Mouse (Mus musculus) cortical plate, adult 2 months (tissue): Measurements from ENCODE around the gene Lhfpl4. TPM values are rescaled to one million over a fixed set of nuclear protein-coding genes. Genes with fewer than 3 reads are reported as not detected.

Experiments used
- H3K27ac ChIP-seq: fragments of 200-500 bp; 2 replicates; pipeline ENCODE4 v1.5.1; 2012; ENCODE audit warnings: low read length, control low read depth, inconsistent platforms; ENCODE audit not compliant: insufficient read depth
- H3K4me1 ChIP-seq: fragments of 200-500 bp; 2 replicates; pipeline ENCODE4 v1.6.1; 2011; ENCODE audit warnings: low read length; ENCODE audit not compliant: control insufficient read depth, insufficient read depth
- H3K4me3 ChIP-seq: fragments of 200-500 bp; 2 replicates; pipeline ENCODE4 v1.5.1; 2011; ENCODE audit warnings: mild to moderate bottlenecking, low read length, control low read depth; ENCODE audit not compliant: insufficient read depth
- CTCF ChIP-seq: fragments of 200-500 bp; IDR thresholded peaks from 2 replicates; pipeline ENCODE4 v1.5.1; 2011; ENCODE audit warnings: mild to moderate bottlenecking, control low read depth, low read length; ENCODE audit not compliant: insufficient read depth; ENCODE audit errors: extremely low read depth
- POLR2A ChIP-seq: fragments of 200-500 bp; IDR thresholded peaks from 2 replicates; pipeline ENCODE4 v1.6.1; 2011; ENCODE audit warnings: mild to moderate bottlenecking, low read length, control low read depth; ENCODE audit not compliant: insufficient read depth; ENCODE audit errors: extremely low read depth
- polyA plus RNA-seq: library from polyadenylated mRNA; depleted of rRNA; stranded (reverse); fragments of >200 nt; gene quantifications from 2 replicates; pipeline ENCODE4 v1.2.3, GENCODE M21; 2012; rRNA removed

Gene Lhfpl4
- polyA plus RNA-seq: 58.6 and 61.5 TPM in 2 replicates

DNA sequence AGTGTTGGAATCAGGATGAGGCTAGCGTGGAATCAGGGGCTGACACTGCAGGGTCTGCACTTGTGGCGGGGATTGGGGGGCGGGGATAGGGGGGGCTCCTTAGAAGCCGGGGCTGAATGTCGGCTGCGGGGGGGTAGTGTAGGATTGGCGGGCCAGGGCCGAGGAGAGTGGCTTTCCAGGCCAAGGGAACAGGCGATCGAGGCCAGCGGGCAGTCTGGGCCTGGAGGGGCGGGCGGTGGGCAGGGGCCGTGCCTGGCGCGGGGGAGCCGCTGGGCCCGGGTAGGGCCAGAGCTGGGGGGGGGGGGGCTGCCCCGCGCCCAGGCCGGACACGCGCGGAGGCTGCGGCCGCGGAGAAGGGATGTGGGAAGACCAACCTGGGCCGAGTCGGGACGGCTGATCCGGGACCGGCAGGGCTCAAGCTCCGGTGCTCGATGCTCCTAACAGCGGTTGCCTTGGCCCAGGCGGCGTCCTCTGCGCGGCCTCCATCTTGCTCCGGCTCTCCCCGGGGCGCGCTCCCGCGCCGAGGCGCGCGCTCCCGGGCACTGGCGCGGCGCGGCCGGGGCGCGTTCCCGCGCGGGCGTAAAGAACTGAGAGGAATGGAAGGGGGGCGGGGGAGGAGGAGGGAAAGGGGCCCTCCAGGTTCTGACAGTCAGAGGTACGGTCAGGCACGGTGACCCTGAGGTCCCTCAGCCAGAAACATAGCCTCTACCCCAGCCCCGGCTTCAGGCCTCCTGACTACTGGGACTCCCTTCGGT lies at the start of gene Lhfpl4:
TSS of gene Lhfpl4 (minus strand) at position 544 of the 755 bp plus-strand sequence.
- H3K27ac ChIP-seq: peak within 1 kb of the TSS; percentile 61; the same call in 1 of the 2 replicates
- TF ChIP-seq POLR2A: peak; percentile 47; the same call in 1 of the 2 replicates
- no peak for TF ChIP-seq CTCF
- peak within 1 kb of the TSS; percentile 62 for H3K4me3 ChIP-seq
- H3K4me1 ChIP-seq: peaks cover 3% of the 10 kb centered on the region; the same call in 1 of the 2 replicates

DNA sequence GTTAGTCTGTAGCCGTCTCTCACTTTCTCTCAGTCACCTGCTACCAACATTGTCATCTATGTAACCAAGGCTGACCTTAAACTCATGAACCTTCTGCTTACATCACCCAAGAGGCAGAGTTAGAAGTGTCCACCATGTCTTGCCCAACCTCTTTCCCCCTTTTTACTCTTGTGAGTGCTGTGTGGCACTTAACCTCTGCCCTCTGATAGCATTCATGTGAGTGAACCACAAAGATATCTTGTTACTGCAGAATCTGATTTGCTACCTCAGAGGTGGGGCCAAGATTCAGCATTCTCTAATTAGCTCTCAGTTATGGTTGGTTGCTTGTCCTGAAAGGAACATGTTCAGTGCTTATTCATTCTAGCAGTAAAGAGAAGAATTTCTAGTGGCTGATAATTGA lies 47.6 kb upstream of the Lhfpl4 start:
- TF ChIP-seq CTCF: no peak
- TF ChIP-seq POLR2A: no peak
- no peak overlapping the region for H3K27ac ChIP-seq
- H3K4me1 ChIP-seq: peaks cover 5% of the 10 kb centered on the region
- no peak overlapping the region for H3K4me3 ChIP-seq

DNA sequence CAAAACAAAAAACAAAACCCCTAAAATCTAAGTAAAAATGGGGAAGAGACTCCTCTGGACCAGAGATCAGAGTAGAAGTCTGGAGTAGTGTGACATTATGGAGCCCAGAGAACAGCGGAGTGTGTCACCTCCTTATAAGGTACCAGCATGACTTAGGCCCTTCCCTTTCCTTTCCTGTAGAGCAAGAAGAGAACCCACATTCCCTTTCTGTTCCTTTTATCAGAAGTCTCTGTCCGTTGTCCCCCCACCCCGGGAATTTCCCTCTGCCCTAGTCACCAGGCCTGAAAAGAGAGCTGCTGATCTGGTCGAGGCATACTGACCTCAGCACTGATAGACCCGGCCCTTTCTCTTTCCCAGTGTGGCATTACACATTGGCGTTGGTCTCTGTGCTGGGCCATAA lies 43.3 kb upstream of the Lhfpl4 start:
- Histone ChIP-seq H3K27ac (no peak overlapping the region), H3K4me1 (peaks cover 7% of the 10 kb centered on the region), H3K4me3 (peak overlapping the region; percentile 76)
- no peak for TF ChIP-seq POLR2A
- TF ChIP-seq CTCF: no peak

DNA sequence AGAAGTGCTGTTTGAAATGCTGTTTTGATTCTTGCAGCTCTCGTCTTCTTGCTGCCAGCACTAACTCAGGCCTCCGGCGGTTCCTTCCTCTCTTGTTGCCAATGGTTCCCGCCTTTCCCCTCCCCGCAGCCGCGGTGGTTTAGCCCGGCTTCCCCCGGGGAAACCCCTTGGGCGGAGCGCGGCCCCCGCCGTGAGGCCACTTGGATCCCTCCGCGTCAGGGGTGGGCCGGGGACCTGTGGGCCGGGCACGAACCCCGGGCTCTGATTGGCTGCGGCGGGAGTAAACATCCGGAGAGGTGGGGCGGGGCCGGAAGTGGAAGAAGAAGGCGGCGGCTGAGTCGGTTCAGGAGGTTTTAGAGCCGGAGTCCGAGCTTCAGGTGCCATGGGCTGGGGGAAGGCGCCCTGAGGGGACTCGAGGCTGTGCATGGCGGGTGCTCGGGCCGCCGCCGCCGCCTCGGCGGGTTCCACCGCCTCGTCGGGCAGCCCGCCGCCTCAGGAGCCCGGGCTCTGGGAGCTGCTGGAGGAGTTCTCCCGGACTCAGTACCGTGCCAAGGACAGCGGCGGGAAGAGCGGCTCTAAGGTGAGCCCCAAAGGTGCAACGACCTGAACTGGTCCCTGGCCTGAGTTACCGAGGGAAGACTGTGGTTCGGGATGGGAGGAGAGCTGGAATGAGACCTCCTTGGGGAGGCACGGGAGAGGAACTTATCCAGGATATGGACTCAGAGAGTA lies 42.5 kb upstream of the Lhfpl4 start, which contains the start of gene Mtmr14:
TSS of gene Mtmr14 (plus strand) at position 302 of the 729 bp plus-strand sequence.
- peak within 1 kb of the TSS; percentile 76; the same call in 1 of the 2 replicates for H3K27ac ChIP-seq
- no peak for TF ChIP-seq CTCF
- TF ChIP-seq POLR2A: 0 out of 2 replicates have a peak, but pooled peaks have one; percentile 32
- H3K4me1 ChIP-seq: peaks cover 7% of the 10 kb centered on the region
- H3K4me3 ChIP-seq: peak within 1 kb of the TSS; percentile 76

DNA sequence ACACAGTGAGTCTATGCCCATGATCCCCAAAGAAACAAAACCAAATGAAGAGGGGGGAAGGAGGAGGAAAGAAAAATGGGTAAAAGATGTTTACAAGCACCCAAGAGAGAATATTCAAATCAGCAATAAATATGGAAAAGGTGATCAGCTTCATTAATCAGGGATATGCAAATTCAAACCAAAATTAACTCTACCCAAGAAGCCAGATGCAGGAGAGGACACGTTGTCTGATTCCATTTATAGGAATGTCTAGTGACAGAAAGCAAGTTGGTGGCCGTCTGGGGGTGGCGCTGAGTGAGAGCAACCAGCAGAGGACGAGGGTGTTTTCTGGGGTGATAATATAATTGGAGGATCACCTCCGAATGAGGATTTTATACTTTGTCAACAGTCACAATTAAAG lies 40.0 kb upstream of the Lhfpl4 start:
- peaks cover 7% of the 10 kb centered on the region for H3K4me1 ChIP-seq
- no peak overlapping the region for H3K4me3 ChIP-seq
- no peak overlapping the region for H3K27ac ChIP-seq
- no peak for TF ChIP-seq CTCF
- no peak for TF ChIP-seq POLR2A

DNA sequence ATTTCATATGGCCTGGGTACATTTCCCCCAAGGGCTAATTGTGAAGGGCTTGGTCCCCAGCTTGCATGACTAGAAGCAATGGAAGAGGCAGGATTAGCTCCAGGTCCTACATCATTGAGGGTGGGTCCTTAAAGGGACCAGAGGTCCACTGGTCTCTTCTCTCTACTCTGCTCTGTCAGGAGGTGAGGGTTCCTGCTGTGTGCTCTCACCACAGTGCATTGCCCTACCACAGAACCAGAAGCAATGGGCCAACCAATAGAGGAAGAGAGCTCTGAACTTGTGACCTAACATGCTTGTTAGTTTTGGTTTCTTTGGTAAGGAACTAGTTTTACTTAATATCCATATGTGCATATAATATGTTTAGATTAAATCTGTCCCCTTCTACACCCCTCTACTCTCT lies 31.5 kb upstream of the Lhfpl4 start:
- Histone ChIP-seq H3K27ac (no peak overlapping the region), H3K4me3 (no peak overlapping the region), H3K4me1 (no peaks in the 10 kb centered on the region)
- TF ChIP-seq CTCF: no peak
- TF ChIP-seq POLR2A: no peak

DNA sequence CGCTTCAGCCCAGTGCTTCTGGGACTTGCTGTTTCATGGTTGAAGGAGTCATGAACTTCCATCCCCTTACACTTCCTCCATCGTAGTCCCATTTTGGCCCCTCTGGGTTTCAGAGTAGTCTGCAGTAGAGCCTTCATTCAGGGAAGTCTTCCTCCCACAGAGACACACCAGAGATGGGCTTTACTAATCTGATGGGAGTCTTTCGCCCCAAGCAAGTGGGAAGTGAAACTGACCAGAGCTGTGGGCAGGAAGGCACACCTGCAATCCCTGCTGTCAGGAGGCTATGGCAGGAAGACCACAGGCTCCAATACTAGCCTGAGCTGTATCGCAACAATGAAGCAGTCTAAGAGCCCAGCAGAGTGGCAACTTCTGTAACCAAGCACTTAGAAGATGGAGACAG lies 30.6 kb upstream of the Lhfpl4 start:
- TF ChIP-seq POLR2A: no peak
- no peaks in the 10 kb centered on the region for H3K4me1 ChIP-seq
- no peak overlapping the region for H3K27ac ChIP-seq
- no peak overlapping the region for H3K4me3 ChIP-seq

DNA sequence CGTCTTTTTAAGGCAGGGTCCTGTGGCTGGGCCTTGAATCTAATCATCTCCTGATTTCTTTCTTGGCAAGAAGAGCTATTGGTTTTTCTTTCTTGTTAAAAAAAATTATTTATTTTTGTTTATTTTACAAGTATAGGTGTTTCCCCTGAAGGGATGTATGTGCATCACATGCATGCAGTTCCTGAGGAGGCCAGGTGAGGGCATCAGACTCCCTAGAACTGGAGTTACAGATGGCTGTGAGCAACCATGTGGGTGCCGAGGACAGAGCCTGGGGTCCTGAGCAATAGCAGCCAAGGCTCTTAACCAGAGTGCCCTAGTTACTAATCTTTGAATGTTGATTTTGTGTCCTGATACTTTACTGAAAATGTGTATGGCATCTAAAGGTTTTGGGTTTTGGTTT lies 21.1 kb upstream of the Lhfpl4 start:
- TF ChIP-seq CTCF: no peak
- TF ChIP-seq POLR2A: no peak
- H3K4me3 ChIP-seq: no peak overlapping the region
- H3K27ac ChIP-seq: no peak overlapping the region
- H3K4me1 ChIP-seq: no peaks in the 10 kb centered on the region

DNA sequence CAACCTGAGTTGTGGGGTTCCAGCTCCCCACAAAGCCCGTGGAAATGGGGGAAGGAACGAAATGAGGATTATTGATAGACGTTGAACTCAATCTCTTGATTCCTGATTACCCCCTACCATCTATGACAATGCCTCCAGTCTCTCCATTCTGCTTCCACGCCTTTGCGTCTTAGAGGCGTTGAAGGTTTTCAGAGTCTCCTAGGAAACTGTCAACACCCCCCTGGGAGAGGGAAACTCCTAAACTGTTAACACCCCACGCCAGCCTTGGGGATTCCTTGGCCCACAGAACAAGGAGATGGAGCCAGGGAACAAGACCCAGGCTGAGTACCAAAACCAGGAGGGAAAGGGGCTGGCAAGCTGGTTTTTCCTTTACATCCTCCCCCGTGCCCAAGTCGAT lies 410 bp upstream of the Lhfpl4 start:
- H3K4me1 ChIP-seq: peaks cover 3% of the 10 kb centered on the region; the same call in 1 of the 2 replicates
- peak overlapping the region; percentile 57; the same call in 1 of the 2 replicates for H3K27ac ChIP-seq
- TF ChIP-seq POLR2A (no peak), CTCF (no peak)
- peak overlapping the region; percentile 62 for H3K4me3 ChIP-seq
